Comparison of ENCODE assay signal across 8 mouse cellular contexts in genomic region chr16:7150201-7150791, GRCm38 (mm10).
DNase-seq lines count a peak whose midpoint lies in the region; ATAC-seq and TF ChIP-seq lines count a peak whose summit lies in the region.

No protein-coding gene starts in this region.

- 0 out of 2 replicates have a peak overlapping the region, but pooled peaks have one; percentile 7 for H3K4me2 ChIP-seq in intestine, embryonic 15.5 days (replicated peaks)

- H3K9me3 ChIP-seq in intestine, embryonic 15.5 days: no peaks in the 10 kb centered on the region

- peak overlapping the region; percentile 41; the same call in 1 of the 2 replicates for H3K27ac ChIP-seq in intestine, embryonic 15.5 days
- no peak overlapping the region for H3K27ac ChIP-seq in left cerebral cortex, adult 2 months

- no peak overlapping the region for H3K9ac ChIP-seq in intestine, embryonic 15.5 days

- no peaks in the 10 kb centered on the region for H3K27me3 ChIP-seq in intestine, embryonic 15.5 days (replicated peaks)

- intact Hi-C loops in left cerebral cortex, adult 2 months (cut with DNase I): no loop called here

- peaks cover 9% of the 10 kb centered on the region; the same call in 1 of the 2 replicates for H3K4me1 ChIP-seq in intestine, embryonic 15.5 days (replicated peaks)
- H3K4me1 ChIP-seq in lung, adult 2 months (ENCODE audit: control insufficient read depth, insufficient read depth, low read length): no peaks in the 10 kb centered on the region

- H3K36me3 ChIP-seq in intestine, embryonic 15.5 days: no peaks in the 10 kb centered on the region

- DNase-seq in layer of hippocampus, adult 9-11 months: peak; percentile 65
- no peak for DNase-seq in layer of hippocampus, adult 8-10 months (ENCODE audit: low spot score in 2 of 2)
- DNase-seq in heart, adult 11 months: peak; percentile 99
- DNase-seq in lung, adult 2 months: peak; percentile 7
- DNase-seq in retina, embryonic 14.5 days (ENCODE audit: low spot score): peak; percentile 61
- DNase-seq in cerebellum, adult 9-11 months: no peak
- DNase-seq in left cerebral cortex, adult 2 months (ENCODE audit: extremely low spot score in 1 of 2, low spot score in 2 of 2): no peak

- peak; percentile 78 for ATAC-seq in intestine, embryonic 15.5 days

- no peak for TF ChIP-seq CTCF in lung, adult 2 months (IDR thresholded peaks at IDR 0.05; ENCODE audit: insufficient read depth, low read length)
- no peak for TF ChIP-seq CTCF in left cerebral cortex, adult 2 months (IDR thresholded peaks at IDR 0.05)

- TF ChIP-seq POLR2A in lung, adult 2 months (IDR thresholded peaks at IDR 0.05; ENCODE audit: borderline replicate concordance, extremely low read depth, low read depth, low read length): no peak

- 22% methylated on average over 8 of the region's 8 CpGs for WGBS in intestine, embryonic 15.5 days
- WGBS in lung, adult 2 months: 29% methylated on average over 8 of the region's 8 CpGs

- H3K4me3 ChIP-seq in intestine, embryonic 15.5 days (replicated peaks): no peak overlapping the region
- no peak overlapping the region for H3K4me3 ChIP-seq in lung, adult 2 months (replicated peaks; ENCODE audit: extremely low read depth, low read depth, low read length)
- no peak overlapping the region for H3K4me3 ChIP-seq in left cerebral cortex, adult 2 months

Comparison
In these comparisons a context has a peak if more than half of its experiments do, and no peak if none do; other contexts are left out.
1. DNase-seq: peak in layer of hippocampus, adult 9-11 months (single experiment), heart, adult 11 months (single experiment), lung, adult 2 months (single experiment) and retina, embryonic 14.5 days (single experiment); none in layer of hippocampus, adult 8-10 months (0 of 2), cerebellum, adult 9-11 months (single experiment) and left cerebral cortex, adult 2 months (0 of 2).